Mouse (Mus musculus) cerebellum, adult 9-10 months (tissue): ENCODE data around the gene Pde1b.

Experiments used
- DNase-seq: peaks from one replicate; pipeline ENCODE4 v3.0.0; 2022

Pde1b gene

GRCm38 (mm10) chr15:103511652-103512051, 8.8 kb downstream of the Pde1b start:
- no peak for DNase-seq

- DNase-seq = no peak
These were observed 10.8 kb downstream of the Pde1b start for GRCm38 (mm10) chr15:103513621-103514031.

GRCm38 (mm10) chr15:103514119-103514518, 11.3 kb downstream of the Pde1b start:
- DNase-seq = peak; percentile 89

GRCm38 (mm10) chr15:103514914-103515313, 12.1 kb downstream of the Pde1b start:
- DNase-seq = no peak

GRCm38 (mm10) chr15:103518600-103519385, 16.0 kb downstream of the Pde1b start:
- DNase-seq = no peak

GRCm38 (mm10) chr15:103519386-103520378, 16.8 kb downstream of the Pde1b start:
- DNase-seq = no peak

GRCm38 (mm10) chr15:103522458-103523099, 19.7 kb downstream of the Pde1b start:
- DNase-seq = no peak

- no peak for DNase-seq
These were observed 20.3 kb downstream of the Pde1b start for GRCm38 (mm10) chr15:103523156-103523555.

GRCm38 (mm10) chr15:103530372-103530771, 27.5 kb downstream of the Pde1b start:
- peak; percentile 75 for DNase-seq

- no peak for DNase-seq
These were observed 31.3 kb downstream of the Pde1b start for GRCm38 (mm10) chr15:103534054-103534620.

GRCm38 (mm10) chr15:103535030-103535429, 32.2 kb downstream of the Pde1b start:
- no peak for DNase-seq

GRCm38 (mm10) chr15:103535786-103536185, 33.0 kb downstream of the Pde1b start:
- no peak for DNase-seq

GRCm38 (mm10) chr15:103536456-103536855, 33.6 kb downstream of the Pde1b start:
- no peak for DNase-seq

GRCm38 (mm10) chr15:103537011-103537821, 34.4 kb downstream of the Pde1b start:
- no peak for DNase-seq

- DNase-seq = no peak
These were observed 35.0 kb downstream of the Pde1b start, which contains the start of gene Ppp1r1a for GRCm38 (mm10) chr15:103537822-103538213. TSS of gene Ppp1r1a (minus strand) at chr15:103538003.

- DNase-seq = no peak
These were observed 36.4 kb downstream of the Pde1b start for GRCm38 (mm10) chr15:103539259-103539658.

GRCm38 (mm10) chr15:103540646-103541045, 37.8 kb downstream of the Pde1b start:
- no peak for DNase-seq

GRCm38 (mm10) chr15:103542526-103542925, 39.7 kb downstream of the Pde1b start:
- no peak for DNase-seq

GRCm38 (mm10) chr15:103547983-103548382, 45.1 kb downstream of the Pde1b start:
- DNase-seq = no peak

- no peak for DNase-seq
These were observed 46.6 kb downstream of the Pde1b start for GRCm38 (mm10) chr15:103549475-103549874.

- no peak for DNase-seq
These were observed 48.2 kb downstream of the Pde1b start for GRCm38 (mm10) chr15:103551053-103551452.
